Mouse (Mus musculus) left cerebral cortex, adult 18-20 months (tissue): Measurements from ENCODE around the gene Sh3gl1. TPM values are rescaled to one million over a fixed set of nuclear protein-coding genes. Genes with fewer than 3 reads are reported as not detected.

Experiments
- DNase-seq, 2 experiments: peaks; one replicate each; pipeline ENCODE4 v3.0.0; 2021 to 2022; ENCODE audit warnings: low spot score in 2 of 2, mixed read lengths in 1 of 2
- total RNA-seq, 2 experiments: library from RNA; stranded (reverse); gene quantifications; 2 replicates each; pipeline ENCODE4 v1.2.3; 2021

Sh3gl1 gene
- total RNA-seq, 2 experiments from 2014 or later: 36.4 to 39.3 TPM

- peak; percentile 96 to 98 for DNase-seq
Observed at GRCm38 (mm10) chr17:56040030-56040856, 3.8 kb upstream of the Sh3gl1 start, which contains the start of gene Chaf1a. Chaf1a (plus strand) TSS chr17:56040439.

DNA sequence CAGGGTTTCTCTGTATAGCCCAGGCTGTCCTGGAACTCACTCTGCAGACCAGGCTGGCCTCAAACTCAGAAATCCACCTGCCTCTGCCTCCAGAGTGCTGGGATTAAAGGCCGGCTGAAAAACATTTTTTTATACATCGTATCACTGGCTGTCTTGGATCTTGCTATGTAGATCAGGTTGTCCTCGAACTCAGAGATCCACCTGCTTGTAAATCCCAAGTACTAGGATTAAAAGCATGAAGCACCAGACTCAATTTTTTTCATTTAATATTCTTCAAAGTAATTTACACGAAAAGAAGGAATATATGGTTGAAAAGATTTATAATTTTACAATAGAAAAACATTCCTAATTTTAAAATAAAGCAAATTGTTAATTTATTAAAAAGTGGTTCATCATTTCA lies 2.9 kb upstream of the Sh3gl1 start:
- DNase-seq: no peak

- no peak for DNase-seq
Observed at GRCm38 (mm10) chr17:56038583-56039261, 2.3 kb upstream of the Sh3gl1 start.

GRCm38 (mm10) chr17:56036901-56037287 lies 459 bp upstream of the Sh3gl1 start:
- DNase-seq: no peak

- DNase-seq: no peak
Observed at GRCm38 (mm10) chr17:56035216-56035615, 1.2 kb downstream of the Sh3gl1 start.

GRCm38 (mm10) chr17:56034726-56035100 lies 1.7 kb downstream of the Sh3gl1 start:
- no peak for DNase-seq

DNA sequence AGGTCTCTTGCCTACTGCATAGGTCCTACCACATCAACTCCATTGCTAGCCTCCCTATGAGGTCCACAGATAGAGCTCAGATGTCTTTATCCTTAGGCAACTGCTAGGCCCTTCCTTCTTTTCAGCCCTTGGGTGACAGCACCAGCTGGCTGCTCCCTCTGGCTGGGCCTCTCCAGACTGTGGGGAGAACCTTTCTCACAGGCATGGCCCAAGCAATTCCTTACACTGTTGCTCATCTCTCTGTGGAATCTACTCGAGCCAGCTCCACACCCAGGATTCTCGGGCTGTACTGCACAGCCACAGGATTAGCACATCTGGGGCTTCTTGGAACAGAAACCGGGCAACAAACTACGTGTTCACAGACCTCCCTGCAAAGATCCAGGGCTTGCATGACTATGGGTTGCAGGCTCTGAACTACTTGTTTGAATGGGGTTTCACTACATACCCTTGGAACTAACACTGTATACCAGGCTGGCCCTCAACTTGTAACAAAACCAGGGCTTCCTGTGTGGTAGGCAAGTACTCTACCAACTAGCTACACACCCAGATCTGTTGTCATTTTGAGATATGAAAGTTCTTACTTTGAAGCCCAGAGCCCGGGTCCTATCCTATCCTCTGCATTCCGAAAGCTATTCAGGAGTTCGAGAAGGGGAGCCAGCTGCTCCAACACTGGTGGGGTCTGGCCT lies 2.3 kb downstream of the Sh3gl1 start:
- no peak for DNase-seq

DNA sequence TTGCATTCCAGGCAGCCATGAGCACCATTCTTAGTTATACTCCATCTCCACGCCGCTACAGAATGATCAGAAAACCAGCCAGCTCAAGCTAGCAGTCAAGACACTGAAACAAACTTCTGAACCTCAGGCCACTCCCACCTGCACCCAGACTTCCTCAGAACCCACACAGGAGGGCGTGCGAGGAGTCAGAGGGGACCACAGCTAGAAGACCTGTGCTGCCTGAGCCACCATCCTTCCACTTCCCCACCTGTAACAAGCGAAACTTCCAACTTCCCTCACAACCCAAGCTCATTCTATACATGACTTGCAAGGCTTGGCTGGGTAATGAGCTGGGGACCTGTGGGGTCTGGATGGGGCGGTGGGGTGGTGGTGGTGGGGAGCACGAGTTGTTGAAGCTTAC lies 3.6 kb downstream of the Sh3gl1 start:
- DNase-seq: no peak

DNA sequence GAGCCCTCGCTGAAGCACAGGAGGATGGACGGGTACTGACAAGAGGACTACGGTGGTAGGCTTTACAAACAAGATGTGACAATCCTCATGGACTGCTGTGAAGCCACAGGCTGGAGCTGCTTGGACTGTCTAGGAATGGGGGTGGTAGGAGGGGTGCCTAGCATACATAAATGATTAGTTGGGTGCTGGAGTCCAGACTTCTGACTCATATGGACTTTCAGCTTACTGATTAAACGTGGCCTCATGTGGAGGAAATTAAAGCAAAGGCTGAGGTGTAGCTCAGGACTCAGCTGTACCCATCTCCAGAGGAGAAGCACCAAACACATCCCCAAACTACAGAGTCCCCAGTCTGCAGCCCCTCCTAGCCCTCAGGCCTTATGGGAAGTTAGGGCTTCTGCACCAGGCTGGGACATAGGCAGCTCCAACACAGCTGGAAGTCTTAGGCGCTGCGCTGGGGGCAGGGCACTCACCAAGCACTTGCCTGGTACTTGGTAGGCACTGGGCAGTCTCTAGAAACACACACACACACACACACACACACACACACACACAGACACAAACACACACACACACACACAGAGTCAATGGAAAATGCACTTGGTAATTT lies 4.2 kb downstream of the Sh3gl1 start:
- no peak for DNase-seq

DNA sequence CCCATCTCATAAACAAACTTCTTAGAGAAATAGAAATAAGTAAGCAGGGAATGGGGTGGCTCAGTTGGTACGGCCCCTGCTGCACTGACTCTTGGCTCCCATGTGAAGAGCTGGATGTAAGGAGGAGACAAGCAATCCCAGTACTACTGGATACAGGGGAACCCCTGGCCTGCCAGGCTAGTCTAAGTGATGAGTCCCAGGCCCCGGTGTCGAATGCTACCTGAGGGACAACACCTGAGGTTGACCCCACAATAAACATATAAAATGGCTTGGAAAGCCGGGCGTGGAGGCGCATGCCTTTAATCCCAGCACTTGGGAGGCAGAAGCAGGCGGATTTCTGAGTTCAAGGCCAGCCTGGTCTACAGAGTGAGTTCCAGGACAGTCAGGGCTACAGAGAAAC lies 5.0 kb downstream of the Sh3gl1 start:
- DNase-seq: no peak

- DNase-seq: no peak
Observed at GRCm38 (mm10) chr17:56030919-56031318, 5.5 kb downstream of the Sh3gl1 start.

GRCm38 (mm10) chr17:56030238-56030870 lies 6.1 kb downstream of the Sh3gl1 start:
- no peak for DNase-seq

GRCm38 (mm10) chr17:56027801-56028441 lies 8.5 kb downstream of the Sh3gl1 start:
- peak in 1 of 2 experiments; percentile 2 for DNase-seq

DNA sequence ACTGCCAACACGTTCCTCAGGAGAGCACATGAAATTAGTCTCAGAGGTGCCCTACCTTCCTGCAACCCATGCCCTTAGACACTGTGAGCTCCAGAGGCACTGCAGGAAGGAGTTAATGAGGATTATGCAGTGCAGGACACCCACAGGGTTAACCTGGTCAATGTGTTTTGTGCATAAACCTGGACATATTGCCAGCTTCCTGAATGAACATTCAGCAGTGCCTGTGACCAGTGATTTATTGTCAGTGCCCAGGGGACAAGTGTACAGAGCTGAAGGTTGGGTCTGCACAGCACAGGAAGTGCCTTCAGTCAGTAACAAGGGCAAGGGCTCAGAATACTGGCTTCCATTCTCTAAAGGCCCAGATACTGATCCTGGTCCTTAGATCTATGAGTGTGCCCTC lies 9.6 kb downstream of the Sh3gl1 start:
- DNase-seq: no peak

DNA sequence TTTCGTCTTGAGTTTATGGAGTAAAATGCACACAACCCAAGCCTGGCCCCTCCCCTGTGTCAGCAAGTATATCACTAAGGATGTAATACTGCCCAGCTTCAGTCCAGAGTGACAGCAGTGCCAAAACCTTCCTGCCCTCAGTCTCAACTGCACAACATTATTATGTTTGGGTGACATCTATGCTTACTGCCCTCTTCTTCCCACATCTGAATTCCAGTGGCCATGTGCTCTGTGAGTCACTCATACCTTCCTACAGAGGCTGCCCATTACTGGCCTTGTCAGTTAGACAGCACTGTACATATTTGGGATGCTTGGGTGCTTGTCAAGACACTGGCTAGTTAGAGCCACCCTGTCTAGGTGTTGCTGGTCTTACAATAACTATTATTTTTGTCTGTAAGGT lies 10.1 kb downstream of the Sh3gl1 start:
- DNase-seq: no peak

DNA sequence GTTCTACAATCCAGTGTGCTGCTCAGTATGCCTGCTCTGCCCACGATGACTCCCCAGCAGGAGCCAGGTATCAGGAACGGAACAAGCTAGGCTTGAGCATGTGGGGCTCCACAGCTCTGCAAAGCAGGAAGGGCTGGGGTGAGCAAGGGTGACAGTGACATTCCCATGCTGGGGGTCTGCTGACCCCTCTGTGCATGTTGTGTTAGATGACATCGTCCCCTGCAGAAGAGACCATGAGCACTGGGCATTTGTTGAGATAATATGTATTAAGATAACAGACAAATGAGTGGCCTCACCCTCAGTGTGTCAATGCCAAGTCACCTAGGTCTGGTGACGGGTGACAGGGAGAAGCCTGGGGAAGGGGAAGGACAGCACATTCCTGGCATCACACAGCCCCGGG lies 11.5 kb downstream of the Sh3gl1 start:
- no peak for DNase-seq

GRCm38 (mm10) chr17:56024476-56024875 lies 12.0 kb downstream of the Sh3gl1 start:
- DNase-seq: no peak

GRCm38 (mm10) chr17:56023386-56023785 lies 13.0 kb downstream of the Sh3gl1 start:
- DNase-seq: no peak

- no peak for DNase-seq
Observed at GRCm38 (mm10) chr17:56022989-56023290, 13.5 kb downstream of the Sh3gl1 start.

- DNase-seq: no peak
Observed at GRCm38 (mm10) chr17:56022131-56022988, 14.1 kb downstream of the Sh3gl1 start.
